ENCODE assay signal across 8 mouse cellular contexts in the genomic region with DNA sequence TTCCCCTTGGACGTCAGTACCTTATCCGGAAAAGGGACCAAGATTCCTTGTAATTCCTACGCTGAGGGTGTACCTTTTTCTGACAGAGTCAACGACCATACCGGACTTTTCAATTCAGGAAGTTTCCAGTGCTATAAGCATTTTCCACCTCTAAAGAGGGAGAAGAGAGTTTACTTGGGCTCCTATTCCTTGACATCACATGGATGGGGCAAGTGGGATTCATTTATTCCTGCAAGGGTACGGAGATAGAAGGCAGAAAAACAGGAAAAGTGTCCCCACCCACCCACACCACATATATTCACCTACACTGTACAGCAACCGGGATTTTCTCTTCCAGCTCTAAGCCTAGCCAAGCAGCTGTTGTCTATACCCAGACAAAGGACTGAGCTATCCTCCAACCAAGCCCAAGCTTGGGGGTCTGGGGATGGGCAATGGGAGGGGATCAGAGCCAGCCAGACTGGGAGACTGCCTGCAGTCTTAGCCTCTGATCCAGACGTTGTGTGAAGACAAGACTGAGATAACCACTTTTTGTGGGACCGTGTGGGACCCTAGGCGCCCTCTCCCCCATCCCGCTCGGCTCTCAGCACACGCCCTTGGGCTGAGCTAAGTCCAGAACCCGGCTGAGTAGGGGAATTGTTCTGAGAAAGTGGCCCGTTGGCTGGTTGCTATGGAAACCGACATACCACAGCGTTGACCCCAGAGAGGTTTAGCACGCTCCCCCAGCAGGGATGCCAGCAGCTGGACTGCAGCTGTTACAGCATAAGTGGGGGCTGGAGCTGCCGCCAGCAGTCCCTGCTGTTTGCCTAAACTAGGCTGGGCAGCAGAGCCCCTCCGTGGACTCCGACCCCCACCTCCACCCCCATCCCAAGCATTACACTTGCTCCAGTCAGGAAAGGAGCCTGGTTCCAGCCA.
DNase-seq lines count a peak whose midpoint lies in the region; ATAC-seq and TF ChIP-seq lines count a peak whose summit lies in the region.

No protein-coding gene starts in this region.

- no peak for TF ChIP-seq CTCF in layer of hippocampus, adult 2 months (conservative IDR thresholded peaks at IDR 0.05)
- no peak for TF ChIP-seq CTCF in kidney, adult 2 months (conservative IDR thresholded peaks at IDR 0.05; ENCODE audit: insufficient read depth, insufficient read length, low read depth, low read length)

- no peak for TF ChIP-seq POLR2A in kidney, adult 2 months (IDR thresholded peaks at IDR 0.05; ENCODE audit: low read depth, low read length)

- no peaks in the 10 kb centered on the region for H3K9me3 ChIP-seq in stomach, embryonic 15.5 days

- H3K9ac ChIP-seq in stomach, embryonic 15.5 days: no peak overlapping the region

- peak overlapping the region; percentile 30 for H3K4me2 ChIP-seq in stomach, embryonic 15.5 days

- ATAC-seq in stomach, embryonic 15.5 days (ENCODE audit: insufficient read depth, low FRiP score, low read depth): peak; percentile 74

- no peak overlapping the region; the same call in 1 of the 2 replicates for H3K4me3 ChIP-seq in layer of hippocampus, adult 2 months
- H3K4me3 ChIP-seq in kidney, adult 2 months (ENCODE audit: insufficient read depth, low read depth, low read length): no peak overlapping the region
- no peak overlapping the region for H3K4me3 ChIP-seq in stomach, embryonic 15.5 days (replicated peaks)

- H3K27me3 ChIP-seq in kidney, adult 2 months (replicated peaks; ENCODE audit: control insufficient read depth, insufficient read depth, low read length): no peaks in the 10 kb centered on the region
- no peaks in the 10 kb centered on the region for H3K27me3 ChIP-seq in stomach, embryonic 15.5 days (replicated peaks)

- H3K27ac ChIP-seq in layer of hippocampus, adult 2 months: peak overlapping the region; percentile 65
- H3K27ac ChIP-seq in kidney, adult 2 months (ENCODE audit: insufficient read depth, low read depth, low read length): peak overlapping the region; percentile 28
- H3K27ac ChIP-seq in stomach, embryonic 15.5 days: peak overlapping the region; percentile 84

- no peak for DNase-seq in layer of hippocampus, adult 2 months (ENCODE audit: low spot score in 2 of 2)
- DNase-seq in layer of hippocampus, adult 9-10 months (ENCODE audit: low spot score): no peak
- peak; percentile 84 for DNase-seq in embryo, embryonic 11.5 days (ENCODE audit: low read depth, low spot score)
- DNase-seq in heart, adult 9 months (ENCODE audit: low spot score in 2 of 2): peak; percentile 78
- peak; percentile 54 for DNase-seq in kidney, adult 2 months
- DNase-seq in lung, postnatal 25 days (ENCODE audit: low spot score): peak; percentile 61
- DNase-seq in cerebellum, postnatal 25 days: no peak

- no peaks in the 10 kb centered on the region for H3K4me1 ChIP-seq in kidney, adult 2 months (ENCODE audit: control insufficient read depth, insufficient read depth, low read length)
- peaks cover 26% of the 10 kb centered on the region for H3K4me1 ChIP-seq in stomach, embryonic 15.5 days

- 29% methylated on average over 21 of the region's 21 CpGs for WGBS in kidney, adult 2 months
- WGBS in stomach, embryonic 15.5 days: 18% methylated on average over 21 of the region's 21 CpGs

- H3K36me3 ChIP-seq in kidney, adult 2 months (ENCODE audit: control insufficient read depth, insufficient read depth, low read length): no peaks in the 10 kb centered on the region
- no peaks in the 10 kb centered on the region for H3K36me3 ChIP-seq in stomach, embryonic 15.5 days

Comparison
In these comparisons a context has a peak if more than half of its experiments do, and no peak if none do; other contexts are left out.
1. DNase-seq: peak in embryo, embryonic 11.5 days (single experiment), heart, adult 9 months (2 of 2), kidney, adult 2 months (single experiment) and lung, postnatal 25 days (single experiment); none in layer of hippocampus, adult 2 months (0 of 2), layer of hippocampus, adult 9-10 months (single experiment) and cerebellum, postnatal 25 days (0 of 2).
2. H3K27ac ChIP-seq: peak in every context shown above with its lines; median percentile 84 in stomach, embryonic 15.5 days; 65 in layer of hippocampus, adult 2 months; 28 in kidney, adult 2 months.